Mouse (Mus musculus) testis, adult 2 months (tissue): ENCODE data around the gene Larp1.

Source experiments
- CTCF ChIP-seq: fragments of 200-500 bp; IDR thresholded peaks from 2 replicates; pipeline ENCODE4 v1.5.1; 2012; ENCODE audit warnings: low read depth, mild to moderate bottlenecking, inconsistent platforms, low read length, moderate library complexity; ENCODE audit not compliant: control insufficient read depth, insufficient read depth, insufficient replicate concordance
- POLR2A ChIP-seq: fragments of 200-500 bp; IDR thresholded peaks from 2 replicates; pipeline ENCODE4 v1.6.1; 2012; ENCODE audit warnings: low read depth, mild to moderate bottlenecking, inconsistent platforms, low read length, moderate library complexity; ENCODE audit not compliant: control insufficient read depth

- TF ChIP-seq CTCF: no peak
- no peak for TF ChIP-seq POLR2A
These were observed 851 bp upstream of the Larp1 start for GRCm38 (mm10) chr11:58008013-58008412.
